Mouse (Mus musculus): ENCODE data around the gene Ntrk3. TPM values are rescaled to one million over a fixed set of nuclear protein-coding genes. Genes with fewer than 3 reads are reported as not detected.

Ntrk3 gene
- polyA plus RNA-seq, 1 experiment from 2014 or later = 31.3 TPM

GRCm38 (mm10) chr7:78571196-78571595 lies 166.6 kb downstream of the Ntrk3 start:
- Histone ChIP-seq H3K36me3 (no peaks in the 10 kb centered on the region), H3K4me2 (replicated peaks) (no peak overlapping the region), H3K4me1 (peaks cover 50% of the 10 kb centered on the region), H3K27me3 (no peaks in the 10 kb centered on the region), H3K27ac (replicated peaks) (no peak overlapping the region), H3K4me3 (no peak overlapping the region), H3K9me3 (no peaks in the 10 kb centered on the region), H3K9ac (replicated peaks) (no peak overlapping the region)
- no peak for ATAC-seq (replicated peaks)
- WGBS = 56% methylated on average over 2 of the region's 2 CpGs

GRCm38 (mm10) chr7:78569255-78569618 lies 168.6 kb downstream of the Ntrk3 start:
- H3K9me3 ChIP-seq = no peaks in the 10 kb centered on the region
- 0 out of 2 replicates have a peak overlapping the region, but pooled peaks have one; percentile 4 for H3K4me3 ChIP-seq
- no peaks in the 10 kb centered on the region for H3K27me3 ChIP-seq
- ATAC-seq (replicated peaks) = no peak; the same call in 1 of the 2 replicates
- 11% methylated on average over 5 of the region's 5 CpGs for whole genome bisulfite sequencing
- no peaks in the 10 kb centered on the region for H3K36me3 ChIP-seq
- H3K4me2 ChIP-seq (replicated peaks) = peak overlapping the region; percentile 33
- H3K9ac ChIP-seq (replicated peaks) = no peak overlapping the region
- H3K27ac ChIP-seq (replicated peaks) = no peak overlapping the region
- peaks cover 31% of the 10 kb centered on the region for H3K4me1 ChIP-seq

DNA sequence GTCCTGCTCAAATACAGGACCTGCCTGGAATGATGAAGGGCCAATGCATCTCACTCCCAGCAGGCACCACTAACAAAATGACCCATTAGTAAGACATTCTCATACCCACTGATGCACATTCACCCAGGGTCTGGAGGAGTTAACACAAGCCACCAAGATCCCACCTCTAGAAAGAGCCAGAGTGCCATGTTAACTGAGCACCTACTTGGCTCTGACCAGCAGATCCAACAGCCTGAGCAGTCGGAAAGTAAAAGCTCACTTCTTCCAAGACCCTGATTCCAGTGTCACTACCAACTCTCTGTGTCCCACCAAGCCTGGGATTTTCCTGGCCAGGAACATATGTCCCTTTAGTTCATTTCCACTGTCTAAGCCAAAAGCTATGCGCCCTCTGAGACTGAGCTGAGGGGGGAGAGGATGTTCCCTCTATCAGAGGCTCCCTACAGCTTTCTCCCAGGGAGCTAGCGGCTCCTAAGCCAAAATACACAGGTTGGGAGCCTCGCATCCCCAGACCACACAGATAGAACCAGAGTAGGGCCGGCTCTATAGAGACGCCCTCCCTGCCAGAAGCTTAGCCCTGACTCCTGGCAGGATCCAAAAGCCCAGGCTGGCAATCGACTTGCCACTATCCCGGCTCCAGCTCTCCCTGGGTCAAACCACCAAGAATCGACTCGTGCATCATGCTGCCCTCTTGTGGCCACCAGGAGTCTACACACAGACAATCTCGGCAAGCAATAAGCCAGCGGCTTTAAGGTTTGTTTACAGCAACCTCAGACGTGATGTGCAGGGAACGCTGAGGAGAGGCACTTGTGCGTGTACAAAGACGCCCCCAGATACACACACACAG lies 169.2 kb downstream of the Ntrk3 start:
- Histone ChIP-seq H3K27me3 (no peaks in the 10 kb centered on the region), H3K9ac (replicated peaks) (no peak overlapping the region), H3K9me3 (no peaks in the 10 kb centered on the region), H3K4me1 (peaks cover 25% of the 10 kb centered on the region), H3K27ac (replicated peaks) (no peak overlapping the region), H3K4me2 (replicated peaks) (peak overlapping the region; percentile 33), H3K36me3 (no peaks in the 10 kb centered on the region), H3K4me3 (0 out of 2 replicates have a peak overlapping the region, but pooled peaks have one; percentile 4)
- 16% methylated on average over 16 of the region's 16 CpGs for WGBS
- ATAC-seq (replicated peaks) = peak; percentile 63

DNA sequence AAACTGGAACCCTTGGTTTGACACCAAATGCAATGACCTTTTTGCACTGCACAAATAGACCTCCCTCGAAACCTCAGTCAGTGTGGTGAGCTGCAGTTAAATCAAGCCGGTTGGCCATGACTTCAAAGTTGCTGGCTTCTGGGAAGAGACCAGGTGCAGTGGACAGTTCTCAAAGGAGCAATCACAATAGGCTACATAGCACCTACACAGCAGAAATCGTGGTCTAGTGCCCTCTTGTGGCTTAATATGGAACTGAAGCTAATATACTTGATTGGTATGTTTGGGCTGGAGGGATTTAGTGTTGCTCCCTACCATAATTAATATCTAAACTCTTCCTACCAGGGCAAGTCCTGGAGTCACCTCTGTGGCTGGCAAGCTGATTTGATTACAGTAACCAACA lies 171.2 kb downstream of the Ntrk3 start:
- no peak overlapping the region for H3K27ac ChIP-seq (replicated peaks)
- H3K4me1 ChIP-seq = peaks cover 21% of the 10 kb centered on the region
- no peaks in the 10 kb centered on the region for H3K27me3 ChIP-seq
- H3K36me3 ChIP-seq = no peaks in the 10 kb centered on the region
- no peak for ATAC-seq (replicated peaks)
- no peak overlapping the region for H3K9ac ChIP-seq (replicated peaks)
- H3K4me2 ChIP-seq (replicated peaks) = no peak overlapping the region
- 53% methylated on average over 3 of the region's 3 CpGs for WGBS
- H3K4me3 ChIP-seq = no peak overlapping the region
- H3K9me3 ChIP-seq = no peaks in the 10 kb centered on the region

GRCm38 (mm10) chr7:78565386-78565785 lies 172.4 kb downstream of the Ntrk3 start:
- ATAC-seq (replicated peaks) = no peak
- WGBS = 90% methylated on average over 3 of the region's 3 CpGs
- Histone ChIP-seq H3K27me3 (no peaks in the 10 kb centered on the region), H3K9me3 (no peaks in the 10 kb centered on the region), H3K36me3 (no peaks in the 10 kb centered on the region), H3K4me2 (replicated peaks) (no peak overlapping the region), H3K27ac (replicated peaks) (no peak overlapping the region), H3K9ac (replicated peaks) (no peak overlapping the region), H3K4me1 (peaks cover 16% of the 10 kb centered on the region), H3K4me3 (no peak overlapping the region)

DNA sequence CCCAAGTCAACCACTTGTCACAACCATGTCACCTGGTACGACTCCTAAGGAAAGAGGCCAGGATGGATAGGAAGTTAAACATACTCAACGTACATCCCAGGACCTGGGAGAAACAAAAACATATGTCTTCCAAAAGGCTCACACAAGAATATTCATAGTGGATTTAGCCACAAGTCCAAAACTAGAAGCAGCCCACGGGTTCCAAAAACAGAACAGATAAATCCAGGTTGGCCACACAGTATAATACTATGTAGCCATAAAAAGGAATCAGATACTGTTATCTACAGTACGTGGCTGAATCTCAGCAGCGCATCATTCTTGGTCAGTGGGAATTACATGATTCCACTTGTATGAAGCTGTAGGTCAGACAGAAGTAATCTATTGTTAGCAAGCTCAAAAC lies 179.3 kb downstream of the Ntrk3 start:
- ATAC-seq (replicated peaks) = no peak
- H3K36me3 ChIP-seq = no peaks in the 10 kb centered on the region
- no peak overlapping the region for H3K9ac ChIP-seq (replicated peaks)
- WGBS = 92% methylated on average over 5 of the region's 5 CpGs
- no peak overlapping the region for H3K4me2 ChIP-seq (replicated peaks)
- no peaks in the 10 kb centered on the region for H3K4me1 ChIP-seq
- H3K27me3 ChIP-seq = no peaks in the 10 kb centered on the region
- H3K9me3 ChIP-seq = no peaks in the 10 kb centered on the region
- no peak overlapping the region for H3K4me3 ChIP-seq
- no peak overlapping the region for H3K27ac ChIP-seq (replicated peaks)

DNA sequence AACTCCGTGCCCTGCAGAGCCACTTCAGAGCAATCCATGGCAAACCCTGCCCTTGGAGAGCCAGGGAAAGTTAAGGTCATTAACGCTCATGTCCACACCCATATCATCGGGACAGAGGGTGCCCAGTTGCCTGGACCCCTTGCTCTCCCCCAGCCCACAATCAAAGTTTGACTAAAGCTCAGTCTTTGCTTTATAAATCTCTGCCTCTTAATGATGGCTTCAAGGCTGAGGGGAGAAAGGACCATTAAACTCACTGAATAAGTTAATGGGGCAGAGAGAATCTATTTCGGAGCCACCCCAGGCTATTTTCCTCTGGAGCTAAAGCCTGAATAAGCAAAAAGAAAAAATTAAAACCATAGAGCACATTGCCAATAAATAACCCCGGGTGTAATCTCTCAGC lies 182.3 kb downstream of the Ntrk3 start:
- H3K4me3 ChIP-seq = no peak overlapping the region
- H3K9ac ChIP-seq (replicated peaks) = no peak overlapping the region
- H3K9me3 ChIP-seq = no peaks in the 10 kb centered on the region
- no peak overlapping the region for H3K4me2 ChIP-seq (replicated peaks)
- no peak for ATAC-seq (replicated peaks)
- 78% methylated on average over 5 of the region's 5 CpGs for WGBS
- H3K27me3 ChIP-seq = no peaks in the 10 kb centered on the region
- no peaks in the 10 kb centered on the region for H3K36me3 ChIP-seq
- H3K4me1 ChIP-seq = no peaks in the 10 kb centered on the region
- H3K27ac ChIP-seq (replicated peaks) = no peak overlapping the region

- no peak overlapping the region for H3K27ac ChIP-seq (replicated peaks)
- no peaks in the 10 kb centered on the region for H3K9me3 ChIP-seq
- no peak overlapping the region for H3K9ac ChIP-seq (replicated peaks)
- 90% methylated on average over 8 of the region's 8 CpGs for WGBS
- H3K27me3 ChIP-seq = no peaks in the 10 kb centered on the region
- no peak overlapping the region for H3K4me2 ChIP-seq (replicated peaks)
- H3K4me3 ChIP-seq = no peak overlapping the region
- H3K36me3 ChIP-seq = no peaks in the 10 kb centered on the region
- no peaks in the 10 kb centered on the region for H3K4me1 ChIP-seq
- ATAC-seq (replicated peaks) = no peak
Measured at GRCm38 (mm10) chr7:78549461-78549860, 188.4 kb downstream of the Ntrk3 start.

GRCm38 (mm10) chr7:78548721-78549120 lies 189.1 kb downstream of the Ntrk3 start:
- 85% methylated on average over 5 of the region's 5 CpGs for WGBS
- no peak for ATAC-seq (replicated peaks)
- H3K4me2 ChIP-seq (replicated peaks) = no peak overlapping the region
- H3K9me3 ChIP-seq = no peaks in the 10 kb centered on the region
- H3K27ac ChIP-seq (replicated peaks) = no peak overlapping the region
- H3K4me1 ChIP-seq = no peaks in the 10 kb centered on the region
- no peaks in the 10 kb centered on the region for H3K36me3 ChIP-seq
- no peaks in the 10 kb centered on the region for H3K27me3 ChIP-seq
- no peak overlapping the region for H3K9ac ChIP-seq (replicated peaks)
- no peak overlapping the region for H3K4me3 ChIP-seq

DNA sequence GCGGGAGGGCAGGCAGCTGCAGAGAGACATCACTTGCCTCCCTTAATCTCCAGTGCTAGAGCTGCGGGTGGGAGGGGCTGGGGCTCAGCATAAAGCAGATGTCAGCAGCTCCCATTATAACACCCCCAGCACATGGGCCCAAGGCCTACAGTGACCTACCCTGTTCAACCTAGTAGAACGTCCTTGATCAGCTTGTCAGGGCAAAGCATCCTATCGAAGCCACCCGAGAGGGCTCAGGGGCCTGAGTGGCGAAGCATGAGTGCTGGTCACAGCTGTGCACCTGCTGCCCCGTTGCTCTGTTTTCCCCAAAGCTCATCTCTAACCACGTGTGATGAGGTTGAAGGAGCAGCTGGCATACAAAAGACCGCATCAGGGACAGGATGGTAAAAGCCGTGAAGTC lies 191.3 kb downstream of the Ntrk3 start:
- no peak overlapping the region for H3K4me3 ChIP-seq
- H3K27me3 ChIP-seq = no peaks in the 10 kb centered on the region
- H3K9ac ChIP-seq (replicated peaks) = no peak overlapping the region
- H3K27ac ChIP-seq (replicated peaks) = no peak overlapping the region
- ATAC-seq (replicated peaks) = no peak
- no peaks in the 10 kb centered on the region for H3K36me3 ChIP-seq
- no peak overlapping the region for H3K4me2 ChIP-seq (replicated peaks)
- 64% methylated on average over 10 of the region's 10 CpGs for WGBS
- no peaks in the 10 kb centered on the region for H3K9me3 ChIP-seq
- H3K4me1 ChIP-seq = peaks cover 10% of the 10 kb centered on the region

GRCm38 (mm10) chr7:78542468-78542867 lies 195.3 kb downstream of the Ntrk3 start:
- WGBS = 68% methylated on average over 4 of the region's 4 CpGs

GRCm38 (mm10) chr7:78530286-78530685 lies 207.5 kb downstream of the Ntrk3 start:
- no peaks in the 10 kb centered on the region for H3K27me3 ChIP-seq
- no peaks in the 10 kb centered on the region for H3K36me3 ChIP-seq
- no peaks in the 10 kb centered on the region for H3K9me3 ChIP-seq
- no peak overlapping the region for H3K4me3 ChIP-seq
- H3K4me1 ChIP-seq = peaks cover 16% of the 10 kb centered on the region; the same call in 1 of the 2 replicates
- 50% methylated on average over 6 of the region's 6 CpGs for WGBS
- no peak overlapping the region for H3K9ac ChIP-seq (replicated peaks)
- no peak overlapping the region; the same call in 1 of the 2 replicates for H3K27ac ChIP-seq (replicated peaks)
- no peak overlapping the region for H3K4me2 ChIP-seq (replicated peaks)
- no peak for ATAC-seq (replicated peaks)

More at GRCm38 (mm10) chr7:78542468-78542867, 195.3 kb downstream of the Ntrk3 start:
- Histone ChIP-seq H3K9ac (replicated peaks) (no peak overlapping the region), H3K9me3 (no peaks in the 10 kb centered on the region), H3K4me1 (peaks cover 10% of the 10 kb centered on the region), H3K27ac (replicated peaks) (no peak overlapping the region), H3K4me3 (no peak overlapping the region), H3K36me3 (no peaks in the 10 kb centered on the region), H3K4me2 (replicated peaks) (no peak overlapping the region), H3K27me3 (no peaks in the 10 kb centered on the region)
- 0 out of 2 replicates have a peak, but pooled peaks have one; percentile 27 for ATAC-seq (replicated peaks)

DNA sequence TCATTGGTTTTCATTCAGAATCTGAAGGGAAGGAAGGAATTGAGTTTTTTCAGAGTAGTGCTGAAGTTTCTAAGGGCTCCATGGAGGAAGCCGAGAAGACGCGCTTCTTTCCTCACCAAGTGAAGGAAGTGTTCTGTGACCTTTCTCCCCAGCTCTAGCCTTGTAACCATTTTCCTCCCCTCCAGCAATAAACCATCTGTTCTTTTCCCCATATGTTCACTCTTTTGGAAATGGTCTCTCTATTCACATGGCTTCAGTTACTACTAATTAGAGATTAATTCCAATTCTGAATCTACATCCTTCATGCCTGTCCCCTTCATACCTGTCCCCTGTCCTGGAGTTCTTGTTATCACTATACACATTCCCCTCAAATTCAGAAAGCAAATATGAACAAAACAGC lies 209.8 kb downstream of the Ntrk3 start:
- no peak overlapping the region for H3K9ac ChIP-seq (replicated peaks)
- no peak overlapping the region for H3K4me3 ChIP-seq
- peaks cover 24% of the 10 kb centered on the region for H3K4me1 ChIP-seq
- no peaks in the 10 kb centered on the region for H3K9me3 ChIP-seq
- no peaks in the 10 kb centered on the region for H3K36me3 ChIP-seq
- no peaks in the 10 kb centered on the region for H3K27me3 ChIP-seq
- WGBS = 70% methylated on average over 3 of the region's 3 CpGs
- no peak for ATAC-seq (replicated peaks)
- H3K4me2 ChIP-seq (replicated peaks) = no peak overlapping the region
- no peak overlapping the region for H3K27ac ChIP-seq (replicated peaks)

All from forebrain, embryonic 15.5 days (tissue).